Mouse (Mus musculus): ENCODE results near the gene Pbx1. TPM values are rescaled to one million over a fixed set of nuclear protein-coding genes. Genes with fewer than 3 reads are reported as not detected.

The Pbx1 gene
- polyA plus RNA-seq, 2 experiments = 26.5 to 48.2 TPM

- DNase-seq (ENCODE audit: low spot score) (no peak), ATAC-seq (ENCODE audit: low FRiP score, low read depth) (no peak)
- no peaks in the 10 kb centered on the region for H3K36me3 ChIP-seq (ENCODE audit: control insufficient read depth, insufficient read depth, low read length)
- no peak overlapping the region for H3K27ac ChIP-seq (replicated peaks; ENCODE audit: low read depth, low read length)
- H3K4me1 ChIP-seq (ENCODE audit: control insufficient read depth, insufficient read depth, low read length) = peaks cover 19% of the 10 kb centered on the region
- H3K4me3 ChIP-seq (replicated peaks; ENCODE audit: low read length) = no peak overlapping the region
- H3K27me3 ChIP-seq (ENCODE audit: control insufficient read depth, insufficient read depth, low read length) = no peaks in the 10 kb centered on the region
- H3K4me2 ChIP-seq (replicated peaks; ENCODE audit: low read depth, low read length, severe bottlenecking) = no peak overlapping the region
- no peak for TF ChIP-seq POLR2A (IDR thresholded peaks at IDR 0.05; ENCODE audit: borderline replicate concordance, extremely low read depth, insufficient read depth, insufficient read length)
- 93% methylated on average over 2 of the region's 2 CpGs for WGBS
- no peaks in the 10 kb centered on the region for H3K9me3 ChIP-seq (ENCODE audit: control insufficient read depth, low read length)
- no peak overlapping the region for H3K9ac ChIP-seq (ENCODE audit: low read depth, low read length, severe bottlenecking)
Measured at GRCm38 (mm10) chr1:168272091-168272490, 160.0 kb downstream of the Pbx1 start.

- no peak for ATAC-seq (ENCODE audit: low FRiP score, low read depth)
- WGBS = 85% methylated on average over 4 of the region's 4 CpGs
- Histone ChIP-seq H3K4me1 (ENCODE audit: control insufficient read depth, insufficient read depth, low read length) (peaks cover 18% of the 10 kb centered on the region), H3K36me3 (ENCODE audit: control insufficient read depth, insufficient read depth, low read length) (no peaks in the 10 kb centered on the region), H3K4me2 (replicated peaks; ENCODE audit: low read depth, low read length, severe bottlenecking) (no peak overlapping the region), H3K9me3 (ENCODE audit: control insufficient read depth, low read length) (no peaks in the 10 kb centered on the region), H3K9ac (ENCODE audit: low read depth, low read length, severe bottlenecking) (no peak overlapping the region), H3K27ac (replicated peaks; ENCODE audit: low read depth, low read length) (no peak overlapping the region), H3K4me3 (replicated peaks; ENCODE audit: low read length) (no peak overlapping the region), H3K27me3 (ENCODE audit: control insufficient read depth, insufficient read depth, low read length) (no peaks in the 10 kb centered on the region)
- no peak for DNase-seq (ENCODE audit: low spot score)
- TF ChIP-seq POLR2A (IDR thresholded peaks at IDR 0.05; ENCODE audit: borderline replicate concordance, extremely low read depth, insufficient read depth, insufficient read length) = no peak
Measured at GRCm38 (mm10) chr1:168271207-168271606, 160.9 kb downstream of the Pbx1 start.

- Histone ChIP-seq H3K36me3 (ENCODE audit: control insufficient read depth, insufficient read depth, low read length) (no peaks in the 10 kb centered on the region), H3K4me3 (replicated peaks; ENCODE audit: low read length) (no peak overlapping the region), H3K27ac (replicated peaks; ENCODE audit: low read depth, low read length) (no peak overlapping the region), H3K9ac (ENCODE audit: low read depth, low read length, severe bottlenecking) (no peak overlapping the region), H3K4me2 (replicated peaks; ENCODE audit: low read depth, low read length, severe bottlenecking) (no peak overlapping the region), H3K9me3 (ENCODE audit: control insufficient read depth, low read length) (no peaks in the 10 kb centered on the region), H3K4me1 (ENCODE audit: control insufficient read depth, insufficient read depth, low read length) (peaks cover 3% of the 10 kb centered on the region; the same call in 1 of the 2 replicates), H3K27me3 (ENCODE audit: control insufficient read depth, insufficient read depth, low read length) (no peaks in the 10 kb centered on the region)
- TF ChIP-seq POLR2A (IDR thresholded peaks at IDR 0.05; ENCODE audit: borderline replicate concordance, extremely low read depth, insufficient read depth, insufficient read length) = no peak
- no peak for DNase-seq (ENCODE audit: low spot score)
- 57% methylated on average over 12 of the region's 12 CpGs for WGBS
- no peak for ATAC-seq (ENCODE audit: low FRiP score, low read depth)
Measured at GRCm38 (mm10) chr1:168268751-168269623, 163.1 kb downstream of the Pbx1 start.

GRCm38 (mm10) chr1:168268224-168268623, 163.8 kb downstream of the Pbx1 start:
- DNase-seq (ENCODE audit: low spot score) (no peak), ATAC-seq (ENCODE audit: low FRiP score, low read depth) (no peak)
- Histone ChIP-seq H3K27me3 (ENCODE audit: control insufficient read depth, insufficient read depth, low read length) (no peaks in the 10 kb centered on the region), H3K4me1 (ENCODE audit: control insufficient read depth, insufficient read depth, low read length) (peaks cover 3% of the 10 kb centered on the region; the same call in 1 of the 2 replicates), H3K4me3 (replicated peaks; ENCODE audit: low read length) (no peak overlapping the region), H3K36me3 (ENCODE audit: control insufficient read depth, insufficient read depth, low read length) (no peaks in the 10 kb centered on the region), H3K4me2 (replicated peaks; ENCODE audit: low read depth, low read length, severe bottlenecking) (no peak overlapping the region), H3K27ac (replicated peaks; ENCODE audit: low read depth, low read length) (no peak overlapping the region), H3K9ac (ENCODE audit: low read depth, low read length, severe bottlenecking) (no peak overlapping the region), H3K9me3 (ENCODE audit: control insufficient read depth, low read length) (no peaks in the 10 kb centered on the region)
- WGBS = 78% methylated on average over 4 of the region's 4 CpGs
- no peak for TF ChIP-seq POLR2A (IDR thresholded peaks at IDR 0.05; ENCODE audit: borderline replicate concordance, extremely low read depth, insufficient read depth, insufficient read length)

GRCm38 (mm10) chr1:168265594-168266390, 166.3 kb downstream of the Pbx1 start:
- Histone ChIP-seq H3K4me3 (replicated peaks; ENCODE audit: low read length) (no peak overlapping the region), H3K4me1 (ENCODE audit: control insufficient read depth, insufficient read depth, low read length) (peaks cover 3% of the 10 kb centered on the region; the same call in 1 of the 2 replicates), H3K4me2 (replicated peaks; ENCODE audit: low read depth, low read length, severe bottlenecking) (no peak overlapping the region), H3K9me3 (ENCODE audit: control insufficient read depth, low read length) (no peaks in the 10 kb centered on the region), H3K36me3 (ENCODE audit: control insufficient read depth, insufficient read depth, low read length) (no peaks in the 10 kb centered on the region), H3K27ac (replicated peaks; ENCODE audit: low read depth, low read length) (no peak overlapping the region), H3K27me3 (ENCODE audit: control insufficient read depth, insufficient read depth, low read length) (no peaks in the 10 kb centered on the region), H3K9ac (ENCODE audit: low read depth, low read length, severe bottlenecking) (no peak overlapping the region)
- DNase-seq (ENCODE audit: low spot score) = no peak
- 81% methylated on average over 12 of the region's 12 CpGs for WGBS
- ATAC-seq (ENCODE audit: low FRiP score, low read depth) = no peak
- TF ChIP-seq POLR2A (IDR thresholded peaks at IDR 0.05; ENCODE audit: borderline replicate concordance, extremely low read depth, insufficient read depth, insufficient read length) = no peak
